Mouse (Mus musculus) adrenal gland, adult (tissue): ENCODE results near the gene Lpin1.

Source experiments
- DNase-seq, 2 experiments: peaks; one replicate each; pipeline ENCODE4 v3.0.0; 2022 to 2023; ENCODE audit warnings: low spot score in 1 of 2; ENCODE audit not compliant: inconsistent age in 2 of 2

Lpin1 gene

GRCm38 (mm10) chr12:16620230-16620629 is 9.5 kb upstream of the Lpin1 start:
- DNase-seq = peak; percentile 34 to 66

GRCm38 (mm10) chr12:16619453-16619852 is 8.7 kb upstream of the Lpin1 start:
- no peak for DNase-seq

GRCm38 (mm10) chr12:16618512-16619274 is 7.9 kb upstream of the Lpin1 start:
- DNase-seq = peak; percentile 86 to 92

- DNase-seq = no peak
Measured at GRCm38 (mm10) chr12:16615738-16616137, 5.0 kb upstream of the Lpin1 start.

GRCm38 (mm10) chr12:16614556-16614955 is 3.8 kb upstream of the Lpin1 start:
- peak; percentile 53 to 69 for DNase-seq

- no peak for DNase-seq
Measured at GRCm38 (mm10) chr12:16605624-16606023, 5.1 kb downstream of the Lpin1 start.

- no peak for DNase-seq
Measured at GRCm38 (mm10) chr12:16602271-16602670, 8.5 kb downstream of the Lpin1 start.

- DNase-seq = peak in 1 of 2 experiments; percentile 68
Measured at GRCm38 (mm10) chr12:16600374-16600773, 10.4 kb downstream of the Lpin1 start.

- DNase-seq = no peak
Measured at GRCm38 (mm10) chr12:16599359-16599758, 11.4 kb downstream of the Lpin1 start.

- peak; percentile 53 to 64 for DNase-seq
Measured at GRCm38 (mm10) chr12:16593761-16594160, 17.0 kb downstream of the Lpin1 start.

- no peak for DNase-seq
Measured at GRCm38 (mm10) chr12:16593014-16593413, 17.8 kb downstream of the Lpin1 start.

- no peak for DNase-seq
Measured at GRCm38 (mm10) chr12:16592451-16592850, 18.3 kb downstream of the Lpin1 start.

GRCm38 (mm10) chr12:16591453-16592200 is 19.1 kb downstream of the Lpin1 start:
- DNase-seq = peak; percentile 87 to 93

- peak in 1 of 2 experiments; percentile 61 for DNase-seq
Measured at GRCm38 (mm10) chr12:16589966-16590365, 20.8 kb downstream of the Lpin1 start.

GRCm38 (mm10) chr12:16589204-16589949 is 21.4 kb downstream of the Lpin1 start:
- peak; percentile 92 to 96 for DNase-seq

GRCm38 (mm10) chr12:16588396-16589042 is 22.2 kb downstream of the Lpin1 start:
- peak in 1 of 2 experiments; percentile 58 for DNase-seq

GRCm38 (mm10) chr12:16587767-16588166 is 23.0 kb downstream of the Lpin1 start:
- peak in 1 of 2 experiments; percentile 49 for DNase-seq

GRCm38 (mm10) chr12:16587111-16587510 is 23.7 kb downstream of the Lpin1 start:
- DNase-seq = no peak

GRCm38 (mm10) chr12:16584964-16585363 is 25.8 kb downstream of the Lpin1 start:
- DNase-seq = peak in 1 of 2 experiments; percentile 42

GRCm38 (mm10) chr12:16584035-16584682 is 26.6 kb downstream of the Lpin1 start:
- DNase-seq = peak in 1 of 2 experiments; percentile 38
